Mouse (Mus musculus) stomach, embryonic 14.5 days (tissue): ENCODE measurements around the gene Mmgt2. TPM values are rescaled to one million over a fixed set of nuclear protein-coding genes. Genes with fewer than 3 reads are reported as not detected.

Experiments
- ATAC-seq: fragments of 200-750 bp; cut with Nextera tagmentation; 2 replicates; pipeline ENCODE4 v1.8.0; 2017; ENCODE audit warnings: low read depth, moderate TSS enrichment; ENCODE audit not compliant: insufficient number of reproducible peaks, insufficient read depth, low FRiP score
- H3K27ac ChIP-seq: fragments of 300-500 bp; sonication (generic); 2 replicates; pipeline ENCODE4 v1.5.1; 2014; ENCODE audit warnings: mild to moderate bottlenecking, low read length, moderate library complexity, mixed read lengths
- H3K27me3 ChIP-seq: fragments of 300-500 bp; sonication (generic); 2 replicates; pipeline ENCODE4 v1.6.1; 2014; ENCODE audit warnings: low read length, control low read depth, mixed read lengths; ENCODE audit not compliant: control insufficient read depth, insufficient read depth
- H3K36me3 ChIP-seq: fragments of 300-500 bp; sonication (generic); 2 replicates; pipeline ENCODE4 v1.6.1; 2014; ENCODE audit warnings: mild to moderate bottlenecking, control low read depth, low read length, moderate library complexity, mixed read lengths; ENCODE audit not compliant: control insufficient read depth, insufficient read depth
- H3K4me1 ChIP-seq: fragments of 300-500 bp; sonication (generic); 2 replicates; pipeline ENCODE4 v1.6.1; 2014; ENCODE audit warnings: low read length, control low read depth, mixed read lengths; ENCODE audit not compliant: control insufficient read depth, insufficient read depth
- H3K4me2 ChIP-seq: fragments of 300-500 bp; sonication (generic); replicated peaks from 2 replicates; pipeline ENCODE4 v1.6.1; 2014; ENCODE audit warnings: low read depth, low read length, control low read depth
- H3K4me3 ChIP-seq: fragments of 300-500 bp; sonication (generic); 2 replicates; pipeline ENCODE4 v1.5.1; 2014; ENCODE audit warnings: low read depth, low read length, control low read depth
- H3K9ac ChIP-seq: fragments of 300-500 bp; sonication (generic); replicated peaks from 2 replicates; pipeline ENCODE4 v1.6.1; 2014; ENCODE audit warnings: low read depth, mild to moderate bottlenecking, control low read depth, low read length, moderate library complexity, mixed read lengths
- H3K9me3 ChIP-seq: fragments of 300-500 bp; sonication (generic); 2 replicates; pipeline ENCODE4 v1.6.1; 2016; ENCODE audit warnings: low read depth, low read length, control low read depth; ENCODE audit not compliant: control insufficient read depth
- WGBS: fragments of 180-500 bp; shearing (Covaris S2); extraction: QIAGEN DNeasy Blood & Tissue Kit; methylation state at CpG from one replicate; pipeline ENCODE4 v1.1.7; 2014; 5-methylcytosine and 5-hydroxymethylcytosine counted together
- polyA plus RNA-seq: library from polyadenylated mRNA; unstranded; fragments of >200 nt; fragmentation: Nextera tagmentation; extraction: Ambion mirVana; gene quantifications from 2 replicates; pipeline ENCODE4 v1.2.1, GENCODE M21; 2014

The Mmgt2 gene
- polyA plus RNA-seq = 49.6 and 50.5 TPM in 2 replicates

DNA sequence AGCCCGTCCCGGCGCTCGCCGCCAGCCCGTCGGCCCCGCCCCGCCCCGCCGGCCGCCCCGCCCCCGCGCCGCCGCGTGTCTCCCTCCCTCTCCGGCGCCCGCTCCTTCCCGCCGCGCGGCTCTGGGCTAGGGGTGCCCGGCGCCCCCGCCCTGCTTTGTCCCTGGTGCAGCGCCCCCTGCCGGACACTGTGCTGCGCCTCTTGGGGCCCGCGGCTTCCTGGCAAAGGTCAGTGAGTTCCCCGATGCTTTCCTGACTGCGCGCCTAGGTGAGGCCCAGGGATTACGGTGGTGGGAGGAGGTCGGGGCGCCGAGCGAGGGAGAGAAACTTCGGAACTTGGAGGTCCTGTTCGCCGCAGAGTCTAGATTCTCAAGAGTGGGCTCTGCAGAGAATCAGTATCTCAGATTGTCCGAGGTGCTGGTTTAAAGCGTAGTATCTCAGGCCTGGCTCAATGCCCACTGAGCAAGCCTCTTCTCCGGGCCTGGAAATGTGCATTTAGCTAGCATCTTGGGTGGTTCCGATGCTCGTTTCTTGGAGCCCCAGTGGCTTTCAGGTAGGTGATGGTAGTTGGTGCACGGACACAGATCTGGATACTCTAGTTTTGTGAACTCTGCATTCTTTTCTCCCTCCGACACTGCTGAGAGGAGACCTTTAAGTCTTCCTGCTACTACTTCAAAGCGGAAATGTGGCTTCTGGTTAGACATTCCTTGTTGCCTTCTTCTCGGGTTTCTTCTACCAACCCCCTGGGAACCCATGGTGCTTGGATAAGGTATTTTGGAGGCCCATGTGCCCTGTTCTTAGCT is at the start of gene Mmgt2:
Mmgt2 (plus strand) TSS at position 74 of the 801 bp plus-strand sequence.
- ATAC-seq = peak; percentile 91
- WGBS = 1% methylated on average over 35 of the region's 53 CpGs
- Histone ChIP-seq H3K27ac (peak within 1 kb of the TSS; percentile 87), H3K4me1 (peaks cover 30% of the 10 kb centered on the region), H3K27me3 (no peaks in the 10 kb centered on the region), H3K36me3 (peaks cover 4% of the 10 kb centered on the region), H3K4me3 (peak within 1 kb of the TSS; percentile 77), H3K4me2 (peak within 1 kb of the TSS; percentile 93), H3K9ac (peak within 1 kb of the TSS; percentile 68), H3K9me3 (no peaks in the 10 kb centered on the region)

DNA sequence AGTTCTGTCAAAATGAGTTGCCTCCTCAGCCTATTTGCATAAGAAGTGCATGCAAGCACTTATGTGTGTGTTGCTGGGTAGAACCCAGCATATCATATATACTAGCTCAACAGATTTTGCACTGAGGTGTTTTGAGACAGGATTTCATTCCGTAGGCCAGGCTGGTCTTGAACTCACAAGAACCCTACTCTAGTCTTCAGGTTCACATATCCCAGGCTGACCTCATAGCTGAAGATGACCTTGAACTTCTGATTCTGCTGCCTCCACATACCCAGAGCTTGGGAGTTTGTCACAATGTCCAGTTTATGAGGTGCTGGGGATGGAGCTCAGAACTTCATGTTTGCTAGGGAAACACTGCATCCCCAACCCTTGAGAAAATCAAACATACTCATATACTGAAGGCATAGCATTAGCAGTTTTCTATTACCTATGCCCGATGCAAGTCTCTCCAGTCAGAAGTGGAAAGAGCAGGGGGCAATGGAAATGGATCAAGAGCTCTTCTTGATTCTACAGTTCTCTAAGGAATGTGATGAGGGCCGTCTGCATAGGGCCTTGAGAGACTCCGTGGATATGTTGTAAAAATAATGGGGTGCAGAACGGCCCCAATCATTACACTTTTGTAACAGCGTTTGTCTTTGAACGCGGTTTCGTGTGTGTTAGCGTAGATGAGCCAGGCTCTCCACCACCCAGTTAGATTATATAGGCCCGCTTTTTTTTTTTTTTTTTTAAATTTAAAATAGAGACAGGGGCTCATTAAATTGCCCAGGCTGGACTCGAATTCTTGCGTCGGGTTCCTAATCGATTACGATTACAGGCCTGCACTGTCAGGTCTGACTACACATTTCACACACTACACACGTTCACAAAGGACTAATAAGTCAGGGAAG is 46.5 kb upstream of the Mmgt2 start:
- H3K27ac ChIP-seq = peak overlapping the region; percentile 92
- H3K36me3 ChIP-seq = peaks cover 30% of the 10 kb centered on the region
- WGBS = 11% methylated on average over 17 of the region's 17 CpGs
- ATAC-seq = no peak
- no peaks in the 10 kb centered on the region for H3K27me3 ChIP-seq
- peaks cover 21% of the 10 kb centered on the region for H3K4me1 ChIP-seq
- H3K9me3 ChIP-seq = no peaks in the 10 kb centered on the region
- peak overlapping the region; percentile 52; the same call in 1 of the 2 replicates for H3K9ac ChIP-seq
- H3K4me3 ChIP-seq = peak overlapping the region; percentile 84
- peak overlapping the region; percentile 51 for H3K4me2 ChIP-seq

DNA sequence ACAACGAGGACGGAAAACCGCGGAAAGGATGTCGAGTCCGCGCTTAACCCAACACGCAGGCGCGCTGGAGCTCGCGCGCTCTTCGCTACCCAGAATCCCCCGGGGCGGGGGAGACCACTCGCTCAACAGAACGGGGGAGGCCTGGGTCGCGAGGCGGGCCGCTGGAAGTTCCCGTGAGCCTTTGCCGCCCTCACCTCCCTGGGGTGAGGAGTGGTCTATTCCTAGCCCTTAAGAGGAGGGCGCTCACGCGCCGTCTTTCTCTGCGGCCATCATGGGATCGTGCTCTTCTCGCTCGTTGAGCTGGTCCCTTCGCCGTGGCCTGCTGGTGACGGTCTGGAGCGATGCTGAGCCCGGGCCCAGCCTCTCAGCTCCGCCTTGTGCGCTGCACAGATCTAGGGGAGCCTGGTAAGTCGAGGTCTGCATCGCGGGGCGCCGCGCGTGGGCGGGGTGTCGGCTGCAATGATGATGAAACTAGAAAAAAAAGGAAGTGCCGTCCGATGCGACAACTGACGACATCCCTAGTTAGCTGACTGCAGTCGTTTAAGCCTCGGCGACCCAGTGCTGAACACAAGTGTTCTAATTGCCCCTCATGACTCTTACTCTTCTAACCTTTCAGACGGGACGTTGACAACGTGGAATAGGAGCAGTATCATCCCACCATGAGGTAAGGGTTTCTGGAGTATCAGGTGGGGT is 45.7 kb upstream of the Mmgt2 start:
- peak overlapping the region; percentile 84 for H3K4me3 ChIP-seq
- H3K9me3 ChIP-seq = no peaks in the 10 kb centered on the region
- H3K27me3 ChIP-seq = no peaks in the 10 kb centered on the region
- H3K36me3 ChIP-seq = peaks cover 37% of the 10 kb centered on the region
- peak overlapping the region; percentile 74 for H3K4me2 ChIP-seq
- peak overlapping the region; percentile 93 for H3K9ac ChIP-seq
- peaks cover 21% of the 10 kb centered on the region for H3K4me1 ChIP-seq
- under 1% methylated on average over 58 of the region's 58 CpGs for WGBS
- peak; percentile 93 for ATAC-seq
- H3K27ac ChIP-seq = peak overlapping the region; percentile 92

DNA sequence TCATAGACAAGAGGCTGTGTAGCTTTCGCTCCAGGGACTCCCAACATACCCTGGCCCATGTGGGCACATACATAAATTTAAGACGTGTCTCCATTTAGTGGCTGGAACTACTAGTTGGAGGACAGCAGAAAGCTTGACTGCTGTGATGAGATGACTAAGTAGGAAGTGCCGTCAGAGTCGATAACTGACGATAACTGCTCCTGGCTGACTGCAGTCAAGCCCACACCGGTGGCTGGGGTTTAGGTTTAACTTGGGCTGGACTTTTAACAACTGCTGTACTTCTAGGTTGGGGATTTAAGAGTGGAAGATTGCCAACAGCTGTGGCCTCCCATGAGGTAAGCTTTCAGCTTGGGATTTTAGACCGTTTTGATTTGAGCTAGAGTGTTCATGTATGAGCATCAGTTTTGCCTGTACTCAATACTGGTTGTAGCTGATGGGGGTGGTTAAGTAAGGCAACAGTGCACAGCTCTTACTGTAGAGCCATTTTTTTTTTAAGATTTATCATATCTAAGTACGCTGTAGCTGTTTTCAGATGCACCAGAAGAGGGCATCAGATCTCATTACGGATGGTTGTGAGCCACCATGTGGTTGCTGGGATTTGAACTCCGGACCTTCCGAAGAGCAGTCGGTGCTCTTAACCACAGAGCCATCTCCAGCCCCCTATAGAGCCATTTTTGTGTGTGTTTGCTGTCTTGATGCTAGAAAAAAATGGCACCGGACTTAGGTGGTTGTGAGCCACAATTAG is 45.0 kb upstream of the Mmgt2 start:
- H3K36me3 ChIP-seq = peaks cover 37% of the 10 kb centered on the region
- 0 out of 2 replicates have a peak, but pooled peaks have one; percentile 3 for ATAC-seq
- 2% methylated on average over 13 of the region's 13 CpGs for WGBS

DNA sequence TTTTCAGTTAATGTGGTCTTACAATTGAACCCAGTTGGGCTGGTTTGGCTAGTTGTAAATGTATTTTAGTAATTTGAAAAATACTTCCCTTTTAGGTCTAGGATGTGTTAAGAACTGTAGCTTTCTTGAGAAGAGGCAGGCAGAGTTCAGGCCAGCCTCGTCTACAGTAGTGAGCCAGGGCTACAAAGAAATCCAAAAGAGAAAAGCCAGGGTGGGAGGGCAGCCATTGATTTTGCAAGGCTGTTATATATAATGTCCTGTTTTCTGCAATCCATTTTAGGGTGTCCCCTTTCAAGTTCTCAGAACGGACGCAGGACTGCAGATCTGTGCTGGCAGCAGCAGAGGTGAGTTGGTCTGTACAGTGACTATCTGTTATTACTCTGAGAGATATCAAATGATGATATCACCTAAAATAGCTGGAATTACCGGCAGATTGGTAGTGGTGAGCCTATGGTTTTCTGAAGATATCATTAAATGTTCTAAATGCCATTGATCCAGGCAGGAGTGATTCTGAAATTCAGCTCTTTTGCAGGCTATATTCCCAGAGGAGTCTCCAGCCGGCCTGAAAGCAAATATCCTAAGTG is 44.2 kb upstream of the Mmgt2 start:
- Histone ChIP-seq H3K4me3 (peak overlapping the region; percentile 84), H3K9me3 (no peaks in the 10 kb centered on the region), H3K27ac (peak overlapping the region; percentile 92; the same call in 1 of the 2 replicates), H3K36me3 (peaks cover 43% of the 10 kb centered on the region), H3K9ac (peak overlapping the region; percentile 93), H3K4me2 (peak overlapping the region; percentile 74), H3K4me1 (peaks cover 17% of the 10 kb centered on the region), H3K27me3 (no peaks in the 10 kb centered on the region)
- WGBS = 11% methylated on average over 5 of the region's 5 CpGs
- ATAC-seq = no peak

More for the DNA sequence above, 45.0 kb upstream of the Mmgt2 start:
- Histone ChIP-seq H3K9me3 (no peaks in the 10 kb centered on the region), H3K27me3 (no peaks in the 10 kb centered on the region), H3K4me3 (peak overlapping the region; percentile 84), H3K4me2 (peak overlapping the region; percentile 74), H3K27ac (peak overlapping the region; percentile 92), H3K9ac (peak overlapping the region; percentile 93), H3K4me1 (peaks cover 17% of the 10 kb centered on the region)

DNA sequence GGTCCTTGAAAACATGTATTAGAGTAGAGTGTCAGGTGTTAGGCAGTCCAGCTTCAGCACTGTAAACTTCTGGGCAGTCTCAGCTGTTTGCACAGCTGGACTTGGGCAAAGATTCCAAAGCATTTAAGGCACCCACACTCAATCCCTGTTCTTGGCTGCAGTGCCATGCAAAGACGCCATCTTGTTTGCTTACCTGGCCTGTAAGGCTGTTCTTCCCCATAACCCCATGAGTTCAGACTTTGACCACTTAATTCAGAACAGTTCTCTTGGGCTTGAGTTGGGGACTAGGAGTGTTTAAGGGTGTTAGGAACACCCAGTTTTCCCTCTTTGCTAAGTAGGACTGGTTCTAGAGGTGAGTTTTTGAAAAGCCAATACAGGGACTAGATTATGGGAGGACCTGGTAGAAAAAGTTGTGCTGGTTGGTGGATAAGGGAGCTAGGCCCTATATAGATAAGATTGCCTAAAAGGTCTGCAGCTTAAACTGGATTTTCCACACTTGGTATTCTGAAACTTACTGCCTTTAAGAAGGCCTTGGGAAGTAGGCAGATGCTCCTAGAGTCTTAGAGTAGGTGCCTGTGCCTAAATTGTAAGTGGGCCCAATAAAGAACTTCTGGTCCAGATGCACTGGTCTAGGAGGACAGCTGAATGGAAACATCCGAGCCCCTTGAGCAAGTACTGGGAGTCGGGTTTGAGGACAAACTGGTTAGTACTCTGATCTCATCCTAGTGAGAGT is 43.4 kb upstream of the Mmgt2 start:
- H3K9ac ChIP-seq = peak overlapping the region; percentile 22; the same call in 1 of the 2 replicates
- WGBS = 15% methylated on average over 3 of the region's 3 CpGs
- H3K27ac ChIP-seq = peak overlapping the region; percentile 36; the same call in 1 of the 2 replicates
- no peak for ATAC-seq
- H3K27me3 ChIP-seq = no peaks in the 10 kb centered on the region
- H3K9me3 ChIP-seq = no peaks in the 10 kb centered on the region
- peaks cover 46% of the 10 kb centered on the region for H3K36me3 ChIP-seq
- H3K4me3 ChIP-seq = peak overlapping the region; percentile 84
- H3K4me1 ChIP-seq = peaks cover 17% of the 10 kb centered on the region
- peak overlapping the region; percentile 74 for H3K4me2 ChIP-seq
